Mouse (Mus musculus) myocyte (in vitro differentiated cells): ENCODE measurements at regions not wholly inside any gene's neighbourhood (a gene's known extent, or its start where the extent isn't known, plus 50 kb on each side); places are given as distances from the start of the nearest gene placed in this dataset.

Experiments used
- H3K27me3 ChIP-seq: one replicate; pipeline ENCODE4 v1.6.1; 2011; ENCODE audit not compliant: control insufficient read depth, insufficient read depth, insufficient read length
- H3K36me3 ChIP-seq: one replicate; pipeline ENCODE4 v1.6.1; 2011; ENCODE audit not compliant: control insufficient read depth, insufficient read depth
- H3K4me2 ChIP-seq: one replicate; pipeline ENCODE4 v1.6.1; 2011; ENCODE audit warnings: low read depth, control low read depth
- H3K4me3 ChIP-seq: one replicate; pipeline ENCODE4 v1.5.1; 2011; ENCODE audit warnings: mild to moderate bottlenecking, control low read depth, moderate library complexity
- H3K79me2 ChIP-seq: one replicate; pipeline ENCODE4 v1.6.1; 2011; ENCODE audit not compliant: control insufficient read depth, insufficient read depth
- H3ac ChIP-seq: one replicate; pipeline ENCODE4 v1.6.1; 2011; ENCODE audit not compliant: control insufficient read depth, insufficient read length
- CEBPB ChIP-seq: IDR thresholded peaks from 2 replicates; pipeline ENCODE4 v1.6.1; 2011; ENCODE audit warnings: mild to moderate bottlenecking, moderate library complexity; ENCODE audit not compliant: poor library complexity, insufficient read depth, severe bottlenecking
- E2F4 ChIP-seq: IDR thresholded peaks from one replicate; pipeline ENCODE4 v1.6.1; 2011; ENCODE audit warnings: mild to moderate bottlenecking, control low read depth, moderate library complexity; ENCODE audit not compliant: insufficient read depth
- MAX ChIP-seq: IDR thresholded peaks from one replicate; pipeline ENCODE4 v1.6.1; 2011; ENCODE audit warnings: low read depth, mild to moderate bottlenecking, control low read depth
- MYOD1 ChIP-seq, 3 experiments: IDR thresholded peaks; one replicate each; pipeline ENCODE4 v1.6.1; 2011; ENCODE audit warnings: control low read depth in 2 of 3, low read depth in 2 of 3, mild to moderate bottlenecking in 2 of 3, moderate library complexity in 1 of 3; ENCODE audit not compliant: insufficient read length in 2 of 3, control insufficient read depth in 1 of 3
- MYOG ChIP-seq, 3 experiments: IDR thresholded peaks; one replicate each; pipeline ENCODE4 v1.6.1; 2011; ENCODE audit warnings: control low read depth in 2 of 3, low read depth in 2 of 3, mild to moderate bottlenecking in 2 of 3; ENCODE audit not compliant: insufficient read length in 2 of 3, control insufficient read depth in 1 of 3, insufficient read depth in 1 of 3
- POLR2A ChIP-seq: IDR thresholded peaks from one replicate; pipeline ENCODE4 v1.6.1; 2011; ENCODE audit warnings: low read depth, mild to moderate bottlenecking, control low read depth, moderate library complexity; ENCODE audit not compliant: insufficient read length
- POLR2AphosphoS2 ChIP-seq: IDR thresholded peaks from one replicate; pipeline ENCODE4 v1.6.1; 2011; ENCODE audit warnings: low read depth, control low read depth; ENCODE audit not compliant: insufficient read length
- REST ChIP-seq: IDR thresholded peaks from one replicate; pipeline ENCODE4 v1.6.1; 2011; ENCODE audit warnings: mild to moderate bottlenecking, control low read depth, moderate library complexity; ENCODE audit not compliant: insufficient read depth, insufficient read length
- SRF ChIP-seq: IDR thresholded peaks from one replicate; pipeline ENCODE4 v1.6.1; 2011; ENCODE audit warnings: low read depth; ENCODE audit not compliant: control insufficient read depth, insufficient read length
- TCF12 ChIP-seq: IDR thresholded peaks from one replicate; pipeline ENCODE4 v1.6.1; 2011; ENCODE audit warnings: mild to moderate bottlenecking, control low read depth; ENCODE audit not compliant: poor library complexity, insufficient read depth, severe bottlenecking
- TCF3 ChIP-seq: IDR thresholded peaks from one replicate; pipeline ENCODE4 v1.6.1; 2011; ENCODE audit warnings: low read depth, control low read depth; ENCODE audit not compliant: insufficient read length
- USF1 ChIP-seq: IDR thresholded peaks from one replicate; pipeline ENCODE4 v1.6.1; 2011; ENCODE audit warnings: low read depth, mild to moderate bottlenecking, control low read depth, moderate library complexity

DNA sequence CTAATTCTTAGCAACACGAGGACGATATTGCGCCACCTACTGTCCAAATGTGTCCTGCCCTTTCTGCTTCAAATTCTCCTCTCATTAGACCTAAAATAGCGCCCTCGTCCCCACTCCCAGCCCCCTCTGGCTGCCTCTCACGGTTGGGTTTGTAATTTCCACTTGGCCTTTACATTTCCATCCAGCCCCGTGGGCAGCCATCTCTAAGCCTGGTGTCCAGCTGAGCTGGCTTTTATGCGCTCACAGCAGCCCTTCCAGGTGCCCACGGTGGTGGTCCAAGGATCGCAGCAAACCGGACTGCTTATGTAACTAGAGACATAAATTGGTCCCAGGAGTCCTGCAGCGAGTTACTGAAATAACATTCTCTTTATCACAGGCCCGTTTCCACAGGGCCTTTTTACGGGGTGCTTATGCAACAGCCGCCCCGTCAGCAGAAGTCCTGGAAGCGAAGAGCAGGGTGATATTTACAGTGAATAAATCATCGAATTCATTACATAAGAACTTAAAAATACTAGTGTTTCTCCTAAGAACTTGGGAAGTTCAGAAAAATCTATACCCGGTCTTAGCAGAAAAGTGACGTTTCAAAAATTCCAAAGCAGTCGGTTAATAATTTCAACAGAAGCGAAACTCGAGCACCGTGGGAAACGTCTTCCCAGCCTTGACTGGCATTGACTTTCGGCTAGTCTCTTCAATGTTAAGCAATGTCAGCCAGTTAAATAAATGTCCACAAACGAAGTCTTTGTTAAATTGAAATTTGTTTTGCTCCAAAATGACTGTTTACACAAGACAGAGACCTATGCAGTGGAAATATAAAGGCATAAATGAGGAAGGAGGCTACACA is 57.3 kb upstream of the Cpsf6 start:
- no peaks in the 10 kb centered on the region for H3K27me3 ChIP-seq
- peak overlapping the region; percentile 42 for H3K4me2 ChIP-seq
- no peaks in the 10 kb centered on the region for H3K36me3 ChIP-seq
- no peak overlapping the region for H3ac ChIP-seq
- no peak overlapping the region for H3K4me3 ChIP-seq
- no peaks in the 10 kb centered on the region for H3K79me2 ChIP-seq
- TF ChIP-seq USF1 (no peak), TCF12 (no peak), SRF (no peak), POLR2AphosphoS2 (no peak), POLR2A (no peak), MAX (no peak), MYOD1 (IDR thresholded peaks at IDR 0.05; ENCODE audit: control insufficient read depth in 1 of 3, insufficient read length in 2 of 3, low read depth in 2 of 3) (no peak), REST (no peak), CEBPB (no peak), TCF3 (no peak), MYOG (IDR thresholded peaks at IDR 0.05; ENCODE audit: control insufficient read depth in 1 of 3, insufficient read depth in 1 of 3, insufficient read length in 2 of 3, low read depth in 2 of 3) (no peak), E2F4 (no peak)

DNA sequence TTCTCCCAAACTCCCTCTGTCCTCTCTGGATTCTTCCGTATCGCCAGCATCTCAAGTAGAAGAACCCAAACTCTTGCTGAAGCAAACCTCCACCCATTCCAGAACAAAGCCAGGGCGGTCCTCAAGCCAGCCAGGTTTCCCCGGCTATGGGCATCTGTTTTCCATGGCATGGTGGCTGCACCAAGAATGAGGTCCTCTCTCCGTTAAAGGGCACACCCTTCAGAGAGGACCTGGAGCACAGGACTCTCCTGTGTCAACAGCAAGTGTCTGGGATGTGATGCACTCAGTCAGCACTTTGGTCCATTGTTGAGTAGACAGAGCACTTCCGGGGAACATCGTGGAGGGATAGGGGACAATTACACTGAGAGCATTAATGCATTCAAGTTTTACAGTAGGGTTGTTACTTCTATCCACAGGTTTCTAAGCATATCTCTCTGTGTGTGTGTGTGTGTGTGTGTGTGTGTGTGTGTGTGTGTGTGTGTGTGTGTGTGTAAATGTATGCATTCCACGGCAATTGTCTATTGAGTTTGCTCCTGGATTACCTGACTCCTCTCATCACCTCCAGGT is 56.6 kb upstream of the Cpsf6 start:
- H3K79me2 ChIP-seq, result no peaks in the 10 kb centered on the region
- peak overlapping the region; percentile 42 for H3K4me2 ChIP-seq
- no peaks in the 10 kb centered on the region for H3K36me3 ChIP-seq
- no peak for TF ChIP-seq TCF12
- no peak for TF ChIP-seq USF1
- no peak for TF ChIP-seq REST
- no peak for TF ChIP-seq MYOG (IDR thresholded peaks at IDR 0.05; ENCODE audit: control insufficient read depth in 1 of 3, insufficient read depth in 1 of 3, insufficient read length in 2 of 3, low read depth in 2 of 3)
- TF ChIP-seq TCF3, result no peak
- TF ChIP-seq MYOD1 (IDR thresholded peaks at IDR 0.05; ENCODE audit: control insufficient read depth in 1 of 3, insufficient read length in 2 of 3, low read depth in 2 of 3), result no peak
- TF ChIP-seq E2F4, result no peak
- no peak for TF ChIP-seq SRF
- TF ChIP-seq POLR2A, result no peak
- no peak for TF ChIP-seq MAX
- no peak for TF ChIP-seq POLR2AphosphoS2
- no peak for TF ChIP-seq CEBPB
- no peak overlapping the region for H3K4me3 ChIP-seq
- H3K27me3 ChIP-seq, result no peaks in the 10 kb centered on the region
- H3ac ChIP-seq, result no peak overlapping the region

DNA sequence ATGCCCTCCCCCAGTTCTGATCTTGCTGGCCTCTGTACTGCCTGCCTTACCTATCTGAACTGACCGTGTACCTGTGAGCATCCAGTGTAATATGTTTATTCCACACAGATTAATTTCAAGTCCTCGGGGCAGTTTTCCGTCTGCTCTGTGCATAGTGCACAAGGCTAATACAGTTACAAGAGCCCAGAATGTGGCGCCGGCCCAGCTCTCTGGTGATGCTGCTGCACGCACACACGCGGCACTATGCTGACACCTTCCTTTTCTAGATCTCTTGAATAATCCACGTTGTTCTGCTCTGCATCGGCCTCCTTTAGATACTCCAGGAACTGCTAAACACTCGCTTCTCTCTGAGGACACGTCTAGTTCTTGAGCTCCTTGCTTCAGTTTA is 55.9 kb upstream of the Cpsf6 start:
- Histone ChIP-seq H3K36me3 (no peaks in the 10 kb centered on the region), H3K79me2 (no peaks in the 10 kb centered on the region), H3K27me3 (no peaks in the 10 kb centered on the region), H3K4me2 (peak overlapping the region; percentile 52), H3K4me3 (no peak overlapping the region), H3ac (no peak overlapping the region)
- no peak for TF ChIP-seq USF1
- no peak for TF ChIP-seq TCF12
- TF ChIP-seq E2F4, result no peak
- no peak for TF ChIP-seq MYOD1 (IDR thresholded peaks at IDR 0.05; ENCODE audit: control insufficient read depth in 1 of 3, insufficient read length in 2 of 3, low read depth in 2 of 3)
- TF ChIP-seq CEBPB, result no peak

DNA sequence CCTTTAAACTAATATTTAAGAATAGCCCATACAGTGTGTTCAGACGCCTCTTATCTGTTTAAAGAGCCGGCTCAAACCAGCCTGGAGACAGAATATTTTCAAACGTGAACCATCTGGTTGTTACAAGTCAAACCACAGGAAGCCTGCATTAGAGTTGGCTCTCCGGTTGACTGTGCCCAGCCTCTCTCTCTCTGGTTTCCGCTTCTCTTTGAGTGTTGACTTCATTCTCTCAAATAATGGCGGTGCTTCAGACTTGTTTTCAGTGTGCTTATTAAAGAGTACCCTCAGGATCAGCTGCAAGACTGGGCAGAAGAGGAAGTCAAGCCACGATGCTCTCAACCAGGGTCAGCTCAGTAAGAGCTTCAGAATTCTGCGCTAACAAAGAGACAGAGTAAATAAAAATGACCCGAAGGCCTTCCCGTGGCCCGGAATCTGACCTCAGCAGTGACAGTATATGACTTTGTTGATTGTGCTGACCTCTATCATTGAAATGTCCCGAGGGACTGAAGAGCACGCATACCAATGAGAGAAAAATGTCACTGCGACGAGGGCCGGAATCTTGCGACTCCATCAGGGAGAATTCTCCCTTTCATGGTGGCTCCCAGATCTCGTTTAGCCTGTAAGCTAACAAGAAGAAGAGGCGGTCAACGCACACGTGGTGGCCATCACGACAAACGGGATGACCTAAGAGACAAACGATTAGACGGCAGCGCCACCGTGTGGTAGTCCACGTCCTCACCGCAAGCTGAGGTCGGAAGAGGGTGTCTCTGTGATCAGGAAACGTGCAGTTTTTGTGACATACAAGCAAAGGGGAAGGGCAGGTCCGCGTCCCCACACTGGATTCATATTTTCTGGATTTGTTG is 55.3 kb upstream of the Cpsf6 start:
- H3K27me3 ChIP-seq, result no peaks in the 10 kb centered on the region
- no peaks in the 10 kb centered on the region for H3K36me3 ChIP-seq
- peak overlapping the region; percentile 52 for H3K4me2 ChIP-seq
- no peak overlapping the region for H3ac ChIP-seq
- TF ChIP-seq USF1, result peak; percentile 55
- TF ChIP-seq POLR2A, result no peak
- no peaks in the 10 kb centered on the region for H3K79me2 ChIP-seq
- H3K4me3 ChIP-seq, result no peak overlapping the region
